Mouse (Mus musculus) cerebral cortex, adult 2 months (tissue): ENCODE measurements around the gene Prph.

Experiments
- WGBS: fragments of 180-500 bp; shearing (Covaris S2); methylation state at CpG from one replicate; pipeline ENCODE4 v1.1.7; 2018; 5-methylcytosine and 5-hydroxymethylcytosine counted together

The Prph gene

GRCm38 (mm10) chr15:99033498-99034270 is 21.3 kb upstream of the Prph start:
- 67% methylated on average over 7 of the region's 7 CpGs for WGBS

- WGBS, result 60% methylated on average over 4 of the region's 4 CpGs
Measured at GRCm38 (mm10) chr15:99035431-99035830, 19.5 kb upstream of the Prph start.

- WGBS, result 72% methylated on average over 8 of the region's 8 CpGs
Measured at GRCm38 (mm10) chr15:99036249-99036905, 18.6 kb upstream of the Prph start.

GRCm38 (mm10) chr15:99038025-99038424 is 16.9 kb upstream of the Prph start:
- 100% methylated on average over 1 of the region's 1 CpGs for WGBS

- WGBS, result 94% methylated on average over 5 of the region's 5 CpGs
Measured at GRCm38 (mm10) chr15:99038797-99039196, 16.2 kb upstream of the Prph start.

- WGBS, result 84% methylated on average over 4 of the region's 4 CpGs
Measured at GRCm38 (mm10) chr15:99039306-99039705, 15.7 kb upstream of the Prph start.

- WGBS, result 63% methylated on average over 26 of the region's 26 CpGs
Measured at GRCm38 (mm10) chr15:99039996-99040919, 14.7 kb upstream of the Prph start.

GRCm38 (mm10) chr15:99040920-99041856 is 13.8 kb upstream of the Prph start:
- 43% methylated on average over 21 of the region's 21 CpGs for WGBS

GRCm38 (mm10) chr15:99042334-99042733 is 12.6 kb upstream of the Prph start:
- 93% methylated on average over 5 of the region's 5 CpGs for WGBS

- 52% methylated on average over 3 of the region's 3 CpGs for WGBS
Measured at GRCm38 (mm10) chr15:99044854-99045253, 10.1 kb upstream of the Prph start.

- WGBS, result 83% methylated on average over 6 of the region's 6 CpGs
Measured at GRCm38 (mm10) chr15:99045734-99046133, 9.2 kb upstream of the Prph start.

GRCm38 (mm10) chr15:99049473-99050253 is 5.3 kb upstream of the Prph start:
- 32% methylated on average over 13 of the region's 13 CpGs for WGBS

- WGBS, result 48% methylated on average over 9 of the region's 9 CpGs
Measured at GRCm38 (mm10) chr15:99053373-99053772, 1.6 kb upstream of the Prph start.

- WGBS, result 2% methylated on average over 37 of the region's 37 CpGs
Measured at GRCm38 (mm10) chr15:99055511-99055961, 562 bp downstream of the Prph start.

GRCm38 (mm10) chr15:99056332-99056731 is 1.4 kb downstream of the Prph start:
- WGBS, result 6% methylated on average over 14 of the region's 14 CpGs

- 79% methylated on average over 12 of the region's 12 CpGs for WGBS
Measured at GRCm38 (mm10) chr15:99065557-99066165, 10.7 kb downstream of the Prph start.

- WGBS, result 85% methylated on average over 1 of the region's 1 CpGs
Measured at GRCm38 (mm10) chr15:99071988-99072387, 17.0 kb downstream of the Prph start.

- WGBS, result 12% methylated on average over 9 of the region's 9 CpGs
Measured at GRCm38 (mm10) chr15:99074019-99074599, 19.1 kb downstream of the Prph start, which contains the start of gene Troap. Troap (plus strand) TSS chr15:99074575.
